ENCODE assay signal across 8 mouse cellular contexts in the genomic region with DNA sequence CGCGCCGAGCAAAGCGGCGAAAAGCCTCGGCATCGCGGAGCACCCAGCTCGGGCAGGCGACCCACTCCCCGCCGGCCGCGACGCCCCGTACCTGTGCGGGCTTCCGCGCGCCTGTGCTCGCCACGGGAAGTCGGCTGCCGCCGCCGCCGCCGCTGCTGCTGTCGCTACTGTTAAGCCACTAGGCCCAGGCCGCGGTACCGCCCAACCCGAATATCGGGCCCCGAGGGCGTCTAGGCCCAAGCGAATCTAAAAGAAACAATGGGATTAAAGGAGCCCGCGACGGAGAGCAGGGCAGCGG. TPM values are rescaled to one million over a fixed set of nuclear protein-coding genes. Genes with fewer than 3 reads are reported as not detected.
DNase-seq lines count a peak whose midpoint lies in the region; ATAC-seq and TF ChIP-seq lines count a peak whose summit lies in the region.

No protein-coding gene starts in this region.

- peak overlapping the region; percentile 98 for H3K27ac ChIP-seq in embryonic facial prominence, embryonic 13.5 days
- peak overlapping the region; percentile 94 for H3K27ac ChIP-seq in intestine, embryonic 15.5 days

- H3K36me3 ChIP-seq in embryonic facial prominence, embryonic 13.5 days = peaks cover 21% of the 10 kb centered on the region
- H3K36me3 ChIP-seq in intestine, embryonic 15.5 days = 0 out of 2 replicates have a peak, but pooled peaks cover 3% of the 10 kb centered on the region
- H3K36me3 ChIP-seq in myocyte (ENCODE audit: control insufficient read depth, insufficient read depth) = peaks cover 42% of the 10 kb centered on the region

- H3K9ac ChIP-seq in embryonic facial prominence, embryonic 13.5 days = peak overlapping the region; percentile 100
- H3K9ac ChIP-seq in intestine, embryonic 15.5 days = peak overlapping the region; percentile 100

- H3K4me3 ChIP-seq in embryonic facial prominence, embryonic 13.5 days = peak overlapping the region; percentile 99
- peak overlapping the region; percentile 97 for H3K4me3 ChIP-seq in intestine, embryonic 15.5 days (replicated peaks)
- H3K4me3 ChIP-seq in myocyte = peak overlapping the region; percentile 97

- H3K79me2 ChIP-seq in myocyte (ENCODE audit: control insufficient read depth, insufficient read depth) = peaks cover 59% of the 10 kb centered on the region

- peak overlapping the region; percentile 77 for H3ac ChIP-seq in myocyte (ENCODE audit: control insufficient read depth, insufficient read length)

- 0% methylated on average over 41 of the region's 41 CpGs for WGBS in embryonic facial prominence, embryonic 13.5 days
- under 1% methylated on average over 41 of the region's 41 CpGs for WGBS in intestine, embryonic 15.5 days

- no peaks in the 10 kb centered on the region for H3K27me3 ChIP-seq in embryonic facial prominence, embryonic 13.5 days
- H3K27me3 ChIP-seq in intestine, embryonic 15.5 days (replicated peaks) = no peaks in the 10 kb centered on the region
- no peaks in the 10 kb centered on the region for H3K27me3 ChIP-seq in myocyte (ENCODE audit: control insufficient read depth, insufficient read depth, insufficient read length)

- ATAC-seq in embryonic facial prominence, embryonic 13.5 days (ENCODE audit: insufficient number of reproducible peaks, insufficient read depth, low FRiP score, low TSS enrichment, low read depth) = peak; percentile 17; the same call in 1 of the 2 replicates
- ATAC-seq in intestine, embryonic 15.5 days = peak; percentile 54
- no peak; the same call in 1 of the 2 replicates for ATAC-seq in cerebellum, adult (ENCODE audit: insufficient number of reproducible peaks, low FRiP score, low TSS enrichment)

- peaks cover 20% of the 10 kb centered on the region for H3K4me1 ChIP-seq in embryonic facial prominence, embryonic 13.5 days
- H3K4me1 ChIP-seq in intestine, embryonic 15.5 days (replicated peaks) = peaks cover 7% of the 10 kb centered on the region; the same call in 1 of the 2 replicates

- no peak for TF ChIP-seq POLR2A in myocyte (IDR thresholded peaks at IDR 0.05; ENCODE audit: insufficient read length, low read depth)

- peak; percentile 24 for DNase-seq in layer of hippocampus, adult 9-11 months
- no peak for DNase-seq in layer of hippocampus, adult 8-10 months (ENCODE audit: low spot score in 2 of 2)
- no peak for DNase-seq in yolk sac, embryonic 10.5 days (ENCODE audit: low spot score)
- no peak for DNase-seq in retina, postnatal 1 day

- H3K9me3 ChIP-seq in embryonic facial prominence, embryonic 13.5 days = no peaks in the 10 kb centered on the region
- H3K9me3 ChIP-seq in intestine, embryonic 15.5 days = no peaks in the 10 kb centered on the region

- H3K4me2 ChIP-seq in embryonic facial prominence, embryonic 13.5 days = no peak overlapping the region
- H3K4me2 ChIP-seq in intestine, embryonic 15.5 days (replicated peaks) = no peak overlapping the region
- H3K4me2 ChIP-seq in myocyte (ENCODE audit: low read depth) = no peak overlapping the region

TF ChIP-seq in myocyte, 11 proteins besides CTCF, POLR2A, EP300 and RAD21:
- TF ChIP-seq USF1 (IDR thresholded peaks at IDR 0.05; ENCODE audit: low read depth) (no peak), E2F4 (IDR thresholded peaks at IDR 0.05; ENCODE audit: insufficient read depth) (no peak), SRF (IDR thresholded peaks at IDR 0.05; ENCODE audit: control insufficient read depth, insufficient read length, low read depth) (no peak), TCF3 (IDR thresholded peaks at IDR 0.05; ENCODE audit: insufficient read length, low read depth) (no peak)

RNA-seq across cellular contexts. Expression of gene Rbm39, which starts 0.3 kb away (rescaled TPM):
- 100 to 1,000 TPM; 305 to 360 (median 339) TPM for total RNA-seq in layer of hippocampus, adult 8-10 months (2022)
- polyA plus RNA-seq in embryonic facial prominence, embryonic 13.5 days (2015; fragmentation: Nextera tagmentation; extraction: Ambion mirVana) = 862 and 870 TPM in 2 replicates
- polyA plus RNA-seq in intestine, embryonic 15.5 days (2015; fragmentation: Nextera tagmentation; extraction: Ambion mirVana) = 486 and 571 TPM in 2 replicates
- 53.7 TPM for polyA plus RNA-seq in myocyte (2012; fragmentation: generic; extraction: Trizol)

RNA-seq across cellular contexts. Expression of gene Phf20, which starts 16.5 kb away (rescaled TPM):
- total RNA-seq in layer of hippocampus, adult 8-10 months (2022) = 100 to 1,000 TPM in 3 of 4 experiments, 10 to 100 TPM in 1; 98.7 to 122 (median 109) TPM
- 90.3 and 95.8 TPM in 2 replicates for polyA plus RNA-seq in embryonic facial prominence, embryonic 13.5 days (2015; fragmentation: Nextera tagmentation; extraction: Ambion mirVana)
- 56.8 and 72.4 TPM in 2 replicates for polyA plus RNA-seq in intestine, embryonic 15.5 days (2015; fragmentation: Nextera tagmentation; extraction: Ambion mirVana)
- polyA plus RNA-seq in myocyte (2012; fragmentation: generic; extraction: Trizol) = 13.4 TPM

RNA-seq across cellular contexts. Expression of gene Nfs1, which starts 35.8 kb away (rescaled TPM):
- total RNA-seq in layer of hippocampus, adult 8-10 months (2022) = 10 to 100 TPM; 39.0 to 54.5 (median 44.0) TPM
- 35.4 and 39.3 TPM in 2 replicates for polyA plus RNA-seq in embryonic facial prominence, embryonic 13.5 days (2015; fragmentation: Nextera tagmentation; extraction: Ambion mirVana)
- 62.3 and 63.0 TPM in 2 replicates for polyA plus RNA-seq in intestine, embryonic 15.5 days (2015; fragmentation: Nextera tagmentation; extraction: Ambion mirVana)
- polyA plus RNA-seq in myocyte (2012; fragmentation: generic; extraction: Trizol) = 42.8 TPM

RNA-seq across cellular contexts. Expression of gene Romo1, which starts 35.9 kb away (rescaled TPM):
- total RNA-seq in layer of hippocampus, adult 8-10 months (2022) = 100 to 1,000 TPM in 3 of 4 experiments, 10 to 100 TPM in 1; 99.4 to 184 (median 132) TPM
- polyA plus RNA-seq in embryonic facial prominence, embryonic 13.5 days (2015; fragmentation: Nextera tagmentation; extraction: Ambion mirVana) = 383 and 419 TPM in 2 replicates
- polyA plus RNA-seq in intestine, embryonic 15.5 days (2015; fragmentation: Nextera tagmentation; extraction: Ambion mirVana) = 363 and 370 TPM in 2 replicates
- 417 TPM for polyA plus RNA-seq in myocyte (2012; fragmentation: generic; extraction: Trizol)

RNA-seq across cellular contexts. Expression of gene Gm28036, which starts 52.9 kb away (rescaled TPM):
- total RNA-seq in layer of hippocampus, adult 8-10 months (2022) = 10 to 100 TPM; 17.8 to 23.4 (median 20.3) TPM
- polyA plus RNA-seq in embryonic facial prominence, embryonic 13.5 days (2015; fragmentation: Nextera tagmentation; extraction: Ambion mirVana) = 20.4 and 21.7 TPM in 2 replicates
- polyA plus RNA-seq in intestine, embryonic 15.5 days (2015; fragmentation: Nextera tagmentation; extraction: Ambion mirVana) = 11.8 and 15.7 TPM in 2 replicates
- 10.0 TPM for polyA plus RNA-seq in myocyte (2012; fragmentation: generic; extraction: Trizol)
